Mouse (Mus musculus): ENCODE results near the gene Kalrn. TPM values are rescaled to one million over a fixed set of nuclear protein-coding genes. Genes with fewer than 3 reads are reported as not detected.
A peak's percentile ranks its signal among the peaks of the same experiment; 100 is the strongest.

Kalrn gene
- polyA plus RNA-seq, 1 experiment from 2014 or later = 9.2 TPM

- Histone ChIP-seq H3K4me1 (no peaks in the 10 kb centered on the region), H3K9ac (no peak overlapping the region), H3K4me2 (no peak overlapping the region), H3K4me3 (no peak overlapping the region), H3K27me3 (no peaks in the 10 kb centered on the region; the same call in 1 of the 2 replicates), H3K27ac (no peak overlapping the region), H3K36me3 (no peaks in the 10 kb centered on the region), H3K9me3 (no peaks in the 10 kb centered on the region)
- no peak for ATAC-seq (ENCODE audit: insufficient number of reproducible peaks, low FRiP score, low TSS enrichment, low read depth)
- WGBS = 84% methylated on average over 4 of the region's 4 CpGs
These were observed 582.6 kb downstream of the Kalrn start for GRCm38 (mm10) chr16:33990712-33991111.

GRCm38 (mm10) chr16:33989106-33989505 is 584.2 kb downstream of the Kalrn start:
- H3K27me3 ChIP-seq = no peaks in the 10 kb centered on the region; the same call in 1 of the 2 replicates
- H3K4me1 ChIP-seq = no peaks in the 10 kb centered on the region
- WGBS = 78% methylated on average over 1 of the region's 1 CpGs
- no peak for ATAC-seq (ENCODE audit: insufficient number of reproducible peaks, low FRiP score, low TSS enrichment, low read depth)
- no peaks in the 10 kb centered on the region for H3K9me3 ChIP-seq
- no peak overlapping the region for H3K9ac ChIP-seq
- no peaks in the 10 kb centered on the region for H3K36me3 ChIP-seq
- no peak overlapping the region for H3K4me2 ChIP-seq
- no peak overlapping the region for H3K4me3 ChIP-seq
- no peak overlapping the region for H3K27ac ChIP-seq

- WGBS = 63% methylated on average over 17 of the region's 17 CpGs
- H3K4me1 ChIP-seq = no peaks in the 10 kb centered on the region
- no peaks in the 10 kb centered on the region for H3K9me3 ChIP-seq
- H3K9ac ChIP-seq = no peak overlapping the region
- no peak overlapping the region for H3K4me2 ChIP-seq
- no peak for ATAC-seq (ENCODE audit: insufficient number of reproducible peaks, low FRiP score, low TSS enrichment, low read depth)
- H3K4me3 ChIP-seq = no peak overlapping the region
- H3K27me3 ChIP-seq = no peaks in the 10 kb centered on the region; the same call in 1 of the 2 replicates
- H3K27ac ChIP-seq = no peak overlapping the region
- no peaks in the 10 kb centered on the region for H3K36me3 ChIP-seq
These were observed 584.8 kb downstream of the Kalrn start for GRCm38 (mm10) chr16:33988358-33989012.

- H3K9me3 ChIP-seq = no peaks in the 10 kb centered on the region
- no peak for ATAC-seq (ENCODE audit: insufficient number of reproducible peaks, low FRiP score, low TSS enrichment, low read depth)
- H3K4me1 ChIP-seq = no peaks in the 10 kb centered on the region
- no peaks in the 10 kb centered on the region; the same call in 1 of the 2 replicates for H3K27me3 ChIP-seq
- H3K36me3 ChIP-seq = no peaks in the 10 kb centered on the region
- 91% methylated on average over 7 of the region's 7 CpGs for WGBS
- no peak overlapping the region for H3K9ac ChIP-seq
- no peak overlapping the region for H3K4me3 ChIP-seq
- no peak overlapping the region for H3K4me2 ChIP-seq
- no peak overlapping the region for H3K27ac ChIP-seq
These were observed 586.3 kb downstream of the Kalrn start for GRCm38 (mm10) chr16:33986993-33987392.

- Histone ChIP-seq H3K27me3 (no peaks in the 10 kb centered on the region; the same call in 1 of the 2 replicates), H3K9me3 (no peaks in the 10 kb centered on the region), H3K36me3 (no peaks in the 10 kb centered on the region), H3K27ac (no peak overlapping the region), H3K4me3 (no peak overlapping the region), H3K9ac (no peak overlapping the region), H3K4me2 (no peak overlapping the region), H3K4me1 (no peaks in the 10 kb centered on the region)
- 88% methylated on average over 6 of the region's 6 CpGs for WGBS
- ATAC-seq (ENCODE audit: insufficient number of reproducible peaks, low FRiP score, low TSS enrichment, low read depth) = no peak
These were observed 588.0 kb downstream of the Kalrn start for GRCm38 (mm10) chr16:33985372-33985771.

- no peak overlapping the region for H3K27ac ChIP-seq
- WGBS = 93% methylated on average over 6 of the region's 6 CpGs
- H3K4me2 ChIP-seq = no peak overlapping the region
- H3K27me3 ChIP-seq = no peaks in the 10 kb centered on the region; the same call in 1 of the 2 replicates
- no peaks in the 10 kb centered on the region for H3K36me3 ChIP-seq
- no peak overlapping the region for H3K9ac ChIP-seq
- H3K4me1 ChIP-seq = no peaks in the 10 kb centered on the region
- H3K9me3 ChIP-seq = no peaks in the 10 kb centered on the region
- ATAC-seq (ENCODE audit: insufficient number of reproducible peaks, low FRiP score, low TSS enrichment, low read depth) = no peak
- H3K4me3 ChIP-seq = no peak overlapping the region
These were observed 589.6 kb downstream of the Kalrn start for GRCm38 (mm10) chr16:33983712-33984111.

- no peaks in the 10 kb centered on the region for H3K27me3 ChIP-seq
These were observed 593.5 kb downstream of the Kalrn start for GRCm38 (mm10) chr16:33979855-33980254.

GRCm38 (mm10) chr16:33967283-33967640 is 606.1 kb downstream of the Kalrn start:
- Histone ChIP-seq H3K9ac (peak overlapping the region; percentile 87), H3K4me2 (peak overlapping the region; percentile 79), H3K4me1 (peaks cover 12% of the 10 kb centered on the region), H3K36me3 (peaks cover 10% of the 10 kb centered on the region), H3K27ac (peak overlapping the region; percentile 77), H3K9me3 (no peaks in the 10 kb centered on the region), H3K27me3 (no peaks in the 10 kb centered on the region), H3K4me3 (peak overlapping the region; percentile 85)
- 42% methylated on average over 2 of the region's 2 CpGs for WGBS
- ATAC-seq (ENCODE audit: insufficient number of reproducible peaks, low FRiP score, low TSS enrichment, low read depth) = no peak

More at GRCm38 (mm10) chr16:33979855-33980254, 593.5 kb downstream of the Kalrn start:
- no peak overlapping the region for H3K27ac ChIP-seq
- no peaks in the 10 kb centered on the region for H3K9me3 ChIP-seq
- no peak overlapping the region for H3K9ac ChIP-seq
- H3K4me1 ChIP-seq = no peaks in the 10 kb centered on the region
- no peak overlapping the region for H3K4me2 ChIP-seq
- ATAC-seq (ENCODE audit: insufficient number of reproducible peaks, low FRiP score, low TSS enrichment, low read depth) = no peak
- WGBS = 71% methylated on average over 2 of the region's 2 CpGs
- H3K4me3 ChIP-seq = no peak overlapping the region
- H3K36me3 ChIP-seq = no peaks in the 10 kb centered on the region

- WGBS = 1% methylated on average over 44 of the region's 44 CpGs
- H3K4me3 ChIP-seq = peak within 1 kb of the TSS; percentile 85
- H3K4me1 ChIP-seq = peaks cover 12% of the 10 kb centered on the region
- no peaks in the 10 kb centered on the region for H3K9me3 ChIP-seq
- no peaks in the 10 kb centered on the region for H3K27me3 ChIP-seq
- H3K9ac ChIP-seq = peak within 1 kb of the TSS; percentile 87
- peaks cover 15% of the 10 kb centered on the region for H3K36me3 ChIP-seq
- peak; percentile 89 for ATAC-seq (ENCODE audit: insufficient number of reproducible peaks, low FRiP score, low TSS enrichment, low read depth)
- H3K27ac ChIP-seq = peak within 1 kb of the TSS; percentile 77
- peak within 1 kb of the TSS; percentile 79 for H3K4me2 ChIP-seq
These were observed 606.6 kb downstream of the Kalrn start, which contains the start of gene Umps for GRCm38 (mm10) chr16:33966538-33967282. Gene Umps, minus strand, starts transcription at chr16:33967038.

GRCm38 (mm10) chr16:33965878-33966537 is 607.3 kb downstream of the Kalrn start:
- no peak for ATAC-seq (ENCODE audit: insufficient number of reproducible peaks, low FRiP score, low TSS enrichment, low read depth)
- Histone ChIP-seq H3K4me1 (peaks cover 12% of the 10 kb centered on the region), H3K4me2 (peak overlapping the region; percentile 79), H3K36me3 (peaks cover 22% of the 10 kb centered on the region), H3K9me3 (no peaks in the 10 kb centered on the region), H3K9ac (peak overlapping the region; percentile 87), H3K4me3 (peak overlapping the region; percentile 85), H3K27me3 (no peaks in the 10 kb centered on the region), H3K27ac (peak overlapping the region; percentile 77; the same call in 1 of the 2 replicates)
- 5% methylated on average over 15 of the region's 15 CpGs for WGBS

- peaks cover 47% of the 10 kb centered on the region for H3K36me3 ChIP-seq
- no peak for ATAC-seq (ENCODE audit: insufficient number of reproducible peaks, low FRiP score, low TSS enrichment, low read depth)
These were observed 609.8 kb downstream of the Kalrn start for GRCm38 (mm10) chr16:33963509-33963908.

GRCm38 (mm10) chr16:33954793-33955192 is 618.5 kb downstream of the Kalrn start:
- H3K9ac ChIP-seq = no peak overlapping the region
- H3K9me3 ChIP-seq = no peaks in the 10 kb centered on the region
- 89% methylated on average over 1 of the region's 1 CpGs for WGBS
- H3K27ac ChIP-seq = no peak overlapping the region
- no peaks in the 10 kb centered on the region for H3K4me1 ChIP-seq
- H3K4me2 ChIP-seq = no peak overlapping the region
- no peak for ATAC-seq (ENCODE audit: insufficient number of reproducible peaks, low FRiP score, low TSS enrichment, low read depth)
- no peak overlapping the region for H3K4me3 ChIP-seq
- H3K27me3 ChIP-seq = no peaks in the 10 kb centered on the region
- H3K36me3 ChIP-seq = peaks cover 72% of the 10 kb centered on the region

More at GRCm38 (mm10) chr16:33963509-33963908, 609.8 kb downstream of the Kalrn start:
- Histone ChIP-seq H3K9ac (no peak overlapping the region), H3K9me3 (no peaks in the 10 kb centered on the region), H3K27ac (no peak overlapping the region), H3K4me1 (peaks cover 12% of the 10 kb centered on the region), H3K27me3 (no peaks in the 10 kb centered on the region), H3K4me2 (no peak overlapping the region), H3K4me3 (no peak overlapping the region)
- WGBS = 89% methylated on average over 6 of the region's 6 CpGs

Data from limb, embryonic 15.5 days (tissue).